Mouse (Mus musculus) kidney, adult 2 months (tissue): ENCODE data around the gene Ccdc167. TPM values are rescaled to one million over a fixed set of nuclear protein-coding genes. Genes with fewer than 3 reads are reported as not detected.

ENCODE experiments used
- DNase-seq: peaks from one replicate; pipeline ENCODE4 v3.0.0; 2021
- H3K27ac ChIP-seq: fragments of 200-500 bp; 2 replicates; pipeline ENCODE4 v1.5.1; 2012; ENCODE audit warnings: low read depth, low read length, control low read depth, inconsistent platforms; ENCODE audit not compliant: insufficient read depth
- H3K27me3 ChIP-seq: fragments of 200-500 bp; replicated peaks from 2 replicates; pipeline ENCODE4 v1.6.1; 2012; ENCODE audit warnings: mild to moderate bottlenecking, moderate library complexity, low read length, inconsistent platforms; ENCODE audit not compliant: control insufficient read depth, insufficient read depth
- H3K36me3 ChIP-seq: fragments of 200-500 bp; 2 replicates; pipeline ENCODE4 v1.6.1; 2012; ENCODE audit warnings: mild to moderate bottlenecking, moderate library complexity, low read length, inconsistent platforms; ENCODE audit not compliant: control insufficient read depth, insufficient read depth
- H3K4me1 ChIP-seq: fragments of 200-500 bp; 2 replicates; pipeline ENCODE4 v1.6.1; 2011; ENCODE audit warnings: low read length; ENCODE audit not compliant: control insufficient read depth, insufficient read depth
- H3K4me3 ChIP-seq: fragments of 200-500 bp; 2 replicates; pipeline ENCODE4 v1.5.1; 2011; ENCODE audit warnings: mild to moderate bottlenecking, low read depth, low read length, control low read depth; ENCODE audit not compliant: insufficient read depth
- CTCF ChIP-seq: fragments of 200-500 bp; conservative IDR thresholded peaks from 2 replicates; pipeline ENCODE4 v1.5.1; 2011; ENCODE audit warnings: low read depth, mild to moderate bottlenecking, control low read depth, low read length, moderate library complexity, mixed read lengths; ENCODE audit not compliant: insufficient read depth, insufficient read length
- POLR2A ChIP-seq: fragments of 200-500 bp; IDR thresholded peaks from one replicate; pipeline ENCODE4 v1.6.1; 2011; ENCODE audit warnings: low read depth, low read length, control low read depth
- WGBS: fragments of 180-500 bp; shearing (Covaris S2); methylation state at CpG from one replicate; pipeline ENCODE4 v1.1.7; 2018; 5-methylcytosine and 5-hydroxymethylcytosine counted together
- polyA plus RNA-seq: library from polyadenylated mRNA; depleted of rRNA; stranded (reverse); fragments of >200 nt; gene quantifications from 2 replicates; pipeline ENCODE4 v1.2.3, GENCODE M21; 2012

Gene Ccdc167
- polyA plus RNA-seq, 1 experiment = 5.0 TPM

DNA sequence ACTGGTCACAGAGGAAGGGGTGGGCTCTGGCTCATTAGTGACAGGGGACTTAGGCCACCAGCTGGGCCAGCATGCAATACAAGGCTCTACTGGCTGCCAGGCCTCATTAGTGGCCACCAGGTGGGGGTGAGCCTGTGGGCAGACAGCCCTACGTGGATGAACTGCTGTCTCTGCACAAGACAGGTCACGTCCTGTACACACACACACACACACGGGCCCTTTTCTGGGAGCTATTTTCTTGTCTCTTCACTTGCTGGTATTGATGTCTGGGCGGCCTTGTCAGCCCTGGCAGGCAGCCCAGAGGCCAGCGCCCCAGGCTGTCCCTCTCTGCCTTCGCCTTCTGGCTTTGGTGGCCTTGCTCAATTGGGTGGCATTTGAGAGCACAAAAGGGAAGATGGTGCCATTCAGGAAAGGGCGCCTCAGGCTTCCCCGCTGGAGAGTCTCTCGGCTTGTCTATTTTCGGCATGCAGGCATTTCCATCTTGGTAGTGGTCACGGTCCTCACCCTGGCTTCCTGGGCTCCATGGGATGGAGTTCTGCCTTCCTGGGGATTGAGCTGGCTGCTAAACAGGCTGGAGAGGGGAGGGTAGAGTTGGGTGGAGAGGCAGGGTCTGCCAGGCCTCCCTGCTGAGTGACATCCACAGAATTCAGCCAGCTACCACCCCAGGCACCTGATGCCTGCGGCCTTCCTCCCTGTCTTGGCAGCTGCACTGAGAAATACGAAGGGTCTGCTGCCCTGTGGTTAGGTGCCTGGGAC is 13.8 kb upstream of the Ccdc167 start:
- TF ChIP-seq CTCF (no peak), POLR2A (no peak)
- H3K4me1 ChIP-seq = no peaks in the 10 kb centered on the region
- H3K36me3 ChIP-seq = no peaks in the 10 kb centered on the region
- WGBS = 68% methylated on average over 13 of the region's 13 CpGs
- no peaks in the 10 kb centered on the region for H3K27me3 ChIP-seq
- DNase-seq = no peak
- H3K27ac ChIP-seq = no peak overlapping the region
- no peak overlapping the region for H3K4me3 ChIP-seq

DNA sequence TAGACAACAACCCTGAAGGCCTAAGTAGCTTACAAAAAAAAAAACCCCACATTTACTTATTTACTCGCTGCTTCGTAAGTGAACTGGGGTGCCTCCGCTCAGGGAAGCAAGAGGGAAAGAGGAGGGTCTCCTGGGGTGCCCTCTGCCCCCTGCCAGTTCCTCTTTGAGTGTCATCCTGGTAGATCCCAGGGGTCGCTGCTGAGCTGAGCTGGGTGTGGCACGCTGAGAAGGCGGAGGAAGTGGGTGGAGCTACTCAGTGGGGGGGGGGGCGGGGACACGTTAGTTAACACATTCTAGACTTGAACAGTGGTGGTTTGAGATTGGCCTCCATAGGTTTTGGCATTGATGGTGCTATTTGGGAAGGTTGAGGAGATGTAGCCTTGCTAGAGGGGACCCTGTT is 11.2 kb upstream of the Ccdc167 start:
- no peaks in the 10 kb centered on the region for H3K36me3 ChIP-seq
- 68% methylated on average over 8 of the region's 8 CpGs for WGBS
- no peak overlapping the region for H3K27ac ChIP-seq
- no peak for DNase-seq
- H3K4me1 ChIP-seq = no peaks in the 10 kb centered on the region
- no peaks in the 10 kb centered on the region for H3K27me3 ChIP-seq
- TF ChIP-seq POLR2A (no peak), CTCF (no peak)
- no peak overlapping the region for H3K4me3 ChIP-seq

DNA sequence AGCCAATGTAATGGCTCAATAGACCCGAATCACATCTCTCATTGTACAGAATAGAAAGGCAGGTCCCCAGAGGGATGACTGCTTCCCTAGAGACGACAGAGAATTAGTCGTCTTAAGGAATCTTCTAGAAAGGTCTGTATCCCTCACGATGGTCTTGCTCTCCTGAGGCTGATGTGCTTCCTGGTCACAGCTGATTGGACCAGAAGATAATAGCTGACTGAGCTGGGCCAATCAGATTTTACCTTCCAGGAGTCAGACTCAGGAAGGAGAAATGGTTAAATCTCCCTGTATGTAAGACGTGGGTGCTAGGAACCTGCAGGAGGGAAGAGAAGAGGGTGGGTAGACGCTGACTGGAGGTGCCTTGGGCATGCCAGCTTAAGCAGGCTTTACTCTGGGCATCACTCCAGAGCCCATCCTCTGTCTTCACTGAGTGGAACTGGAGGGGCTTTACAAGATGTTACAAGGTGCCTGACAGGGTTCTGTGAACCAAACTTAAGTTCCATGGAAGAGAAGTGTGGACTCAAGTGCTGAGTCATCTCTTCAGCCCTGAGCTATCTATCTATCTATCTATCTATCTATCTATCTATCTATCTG is 8.3 kb upstream of the Ccdc167 start:
- no peaks in the 10 kb centered on the region for H3K36me3 ChIP-seq
- no peaks in the 10 kb centered on the region for H3K27me3 ChIP-seq
- DNase-seq = no peak
- no peak for TF ChIP-seq POLR2A
- TF ChIP-seq CTCF = no peak
- no peak overlapping the region for H3K27ac ChIP-seq
- no peaks in the 10 kb centered on the region for H3K4me1 ChIP-seq
- no peak overlapping the region for H3K4me3 ChIP-seq
- WGBS = 65% methylated on average over 6 of the region's 6 CpGs

DNA sequence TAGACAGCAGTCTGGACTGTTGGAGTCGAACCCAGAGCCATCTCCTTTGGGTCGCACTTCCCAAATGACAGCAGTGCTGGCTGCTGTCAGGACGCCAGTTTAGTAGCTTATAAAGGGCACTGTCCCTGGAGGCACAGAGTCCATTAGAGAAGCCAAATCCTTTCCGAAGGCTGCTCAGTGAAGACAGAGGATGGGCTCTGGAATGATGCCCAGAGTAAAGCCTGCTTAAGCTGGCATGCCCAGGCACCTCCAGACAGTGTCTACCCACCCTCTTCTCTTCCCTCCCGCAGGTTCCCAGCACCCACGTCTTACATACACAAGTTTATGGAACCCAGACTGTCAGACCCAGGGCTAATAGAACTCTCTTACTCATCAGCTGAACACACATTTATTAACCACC is 7.8 kb upstream of the Ccdc167 start:
- 58% methylated on average over 6 of the region's 6 CpGs for WGBS
- no peak for DNase-seq
- H3K27me3 ChIP-seq = no peaks in the 10 kb centered on the region

DNA sequence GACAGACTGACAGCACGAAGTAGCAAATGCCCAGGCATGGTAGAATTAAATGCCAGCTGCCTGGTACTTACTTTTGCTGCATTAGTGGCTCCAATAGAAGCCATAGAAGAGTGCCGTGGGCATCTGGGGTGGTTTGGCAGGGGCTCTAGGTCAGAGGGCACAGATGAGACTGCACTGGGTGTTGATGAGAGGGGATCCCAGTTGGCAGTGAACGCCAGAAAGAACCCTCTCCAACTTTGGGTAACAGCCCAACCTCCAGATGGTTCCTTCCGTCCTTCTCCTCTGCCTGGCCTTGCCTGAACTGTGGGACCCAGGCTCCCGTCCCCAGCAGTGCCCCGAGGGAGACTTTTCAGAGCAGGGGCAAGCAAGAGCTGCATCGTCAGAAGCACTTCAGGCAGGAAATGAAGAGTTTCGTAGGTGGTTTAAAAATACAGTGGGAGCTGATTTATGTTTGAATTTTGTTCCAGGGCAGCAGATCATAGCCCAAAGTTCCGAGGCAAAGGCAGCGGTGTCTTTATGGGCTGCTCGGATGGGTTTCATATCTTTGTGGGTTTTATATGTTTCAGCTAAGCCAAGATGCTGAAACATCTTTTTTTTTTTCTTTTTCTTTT is 4.0 kb upstream of the Ccdc167 start:
- no peak for DNase-seq
- H3K36me3 ChIP-seq = no peaks in the 10 kb centered on the region
- no peak for TF ChIP-seq POLR2A
- peaks cover 4% of the 10 kb centered on the region; the same call in 1 of the 2 replicates for H3K4me1 ChIP-seq
- H3K27ac ChIP-seq = no peak overlapping the region
- H3K4me3 ChIP-seq = no peak overlapping the region
- WGBS = 52% methylated on average over 11 of the region's 11 CpGs
- H3K27me3 ChIP-seq = no peaks in the 10 kb centered on the region

More for the DNA sequence above, 7.8 kb upstream of the Ccdc167 start:
- Histone ChIP-seq H3K4me1 (no peaks in the 10 kb centered on the region), H3K27ac (no peak overlapping the region), H3K4me3 (no peak overlapping the region), H3K36me3 (no peaks in the 10 kb centered on the region)
- TF ChIP-seq CTCF (no peak), POLR2A (no peak)

DNA sequence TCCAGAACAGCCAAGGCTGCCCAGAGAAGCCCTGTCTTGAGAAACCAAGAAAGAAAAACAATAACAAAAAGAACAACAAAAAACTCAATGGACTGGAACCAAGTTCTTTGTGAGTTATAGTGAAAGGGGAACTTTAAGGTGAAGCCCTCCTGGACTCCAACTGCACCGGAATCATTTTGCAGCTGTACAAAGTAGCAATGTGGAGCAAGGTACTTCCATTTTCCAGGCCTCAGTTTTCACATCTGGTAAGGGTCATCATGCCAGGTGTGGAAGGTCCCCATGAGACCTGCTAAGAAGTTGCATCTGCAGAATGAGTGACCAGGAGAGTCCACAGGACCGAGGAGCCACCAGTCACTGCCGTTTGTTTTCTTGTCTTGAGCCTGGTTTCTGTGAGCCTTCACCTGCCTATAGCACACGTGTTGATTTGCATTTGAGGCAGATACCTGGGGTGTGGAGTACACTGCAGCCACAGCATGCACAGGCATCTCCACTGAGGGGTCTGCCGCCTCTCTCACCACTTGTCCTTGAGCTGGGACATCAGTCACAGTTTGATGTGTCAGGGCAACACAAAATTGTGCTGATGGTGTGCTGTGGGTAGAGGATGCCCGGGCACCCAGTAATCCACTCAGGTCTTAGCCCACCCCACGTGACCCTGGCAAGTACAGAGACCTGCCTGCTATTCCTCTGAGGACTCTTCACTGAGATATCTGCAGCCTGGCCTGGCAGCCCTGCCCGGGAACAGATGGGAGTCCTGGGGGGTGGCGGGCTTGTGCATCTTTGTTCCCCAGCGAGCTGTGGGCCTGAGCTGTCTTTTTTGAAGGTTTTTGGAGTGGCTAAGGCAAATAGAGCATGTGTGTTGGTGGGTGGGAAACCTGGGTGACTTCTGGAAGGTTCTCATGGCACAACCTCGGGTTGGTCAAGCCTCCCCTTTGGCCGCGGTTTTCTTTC is 3.1 kb upstream of the Ccdc167 start:
- DNase-seq = no peak
- TF ChIP-seq POLR2A (no peak), CTCF (no peak)

More for the DNA sequence above, 3.1 kb upstream of the Ccdc167 start:
- no peak overlapping the region for H3K4me3 ChIP-seq
- H3K27me3 ChIP-seq = no peaks in the 10 kb centered on the region
- H3K27ac ChIP-seq = no peak overlapping the region
- no peaks in the 10 kb centered on the region for H3K36me3 ChIP-seq
- H3K4me1 ChIP-seq = peaks cover 4% of the 10 kb centered on the region; the same call in 1 of the 2 replicates
- WGBS = 86% methylated on average over 13 of the region's 13 CpGs
